Mouse (Mus musculus): ENCODE measurements around the gene Snx33.

Snx33 gene

DNA sequence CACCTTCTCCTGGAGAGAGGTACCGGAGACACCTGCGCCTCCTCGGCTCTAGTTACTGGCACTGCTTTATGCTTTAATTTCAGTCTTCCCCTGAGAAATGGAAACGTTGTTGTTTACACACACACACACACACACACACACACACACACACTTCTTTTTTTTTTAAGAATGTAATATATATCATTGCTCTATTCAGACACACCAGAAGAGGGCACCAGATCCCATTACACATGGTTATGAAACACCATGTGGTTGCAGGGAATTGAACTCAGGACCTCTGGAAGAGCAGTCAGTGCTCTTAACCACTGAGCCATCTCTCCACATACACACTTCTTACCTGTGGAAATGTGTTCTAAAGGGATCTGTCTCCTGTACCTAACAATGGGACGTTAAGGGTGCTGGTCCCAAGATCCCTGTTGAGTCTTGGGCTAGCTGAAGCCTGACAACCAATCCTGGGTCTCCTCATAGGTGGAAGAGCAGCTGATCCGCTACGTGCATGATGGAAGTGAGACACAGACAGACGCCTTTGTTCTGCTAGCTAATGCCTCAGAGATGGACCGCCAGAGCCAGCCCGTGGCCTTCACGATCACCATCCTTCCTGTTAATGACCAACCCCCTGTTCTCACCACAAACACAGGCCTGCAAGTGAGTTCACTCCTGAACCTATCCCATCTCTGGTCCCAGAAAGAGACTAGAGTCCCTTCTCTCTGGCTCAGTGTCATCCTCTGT is 37.5 kb downstream of the Snx33 start:
- no peak for DNase-seq (ENCODE audit: low spot score)

DNA sequence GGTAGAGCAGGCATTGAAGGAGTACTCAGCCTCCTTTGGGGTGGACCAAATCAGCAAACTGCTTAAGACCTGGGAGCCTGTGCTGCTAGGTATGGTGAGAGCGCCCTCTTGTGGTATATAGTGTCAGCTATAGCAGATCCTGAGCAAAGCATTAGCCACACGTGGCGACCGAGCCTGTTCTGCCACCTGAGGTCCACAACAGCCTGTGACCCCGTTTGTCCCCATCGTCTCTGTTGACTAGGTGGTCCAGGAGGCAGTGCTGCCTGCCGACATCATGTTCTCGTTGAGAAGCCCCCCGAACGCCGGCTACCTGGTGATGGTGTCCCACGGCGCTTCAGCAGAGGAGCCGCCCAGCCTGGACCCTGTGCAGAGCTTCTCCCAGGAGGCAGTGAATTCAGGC is 38.4 kb downstream of the Snx33 start:
- no peak for DNase-seq (ENCODE audit: low spot score)

DNA sequence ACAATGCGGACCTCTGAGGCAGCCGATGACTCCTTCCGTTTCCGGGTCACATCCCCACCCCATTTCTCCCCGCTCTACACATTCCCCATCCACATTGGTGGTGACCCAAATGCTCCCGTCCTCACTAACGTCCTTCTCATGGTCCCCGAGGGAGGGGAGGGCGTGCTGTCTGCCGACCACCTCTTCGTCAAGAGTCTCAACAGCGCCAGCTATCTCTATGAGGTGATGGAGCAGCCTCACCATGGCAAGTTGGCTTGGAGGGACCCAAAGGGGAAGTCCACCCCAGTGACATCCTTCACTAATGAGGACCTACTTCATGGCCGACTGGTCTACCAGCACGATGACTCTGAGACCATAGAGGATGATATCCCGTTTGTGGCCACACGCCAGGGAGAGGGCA is 40.6 kb downstream of the Snx33 start:
- no peak for DNase-seq (ENCODE audit: low spot score)

DNA sequence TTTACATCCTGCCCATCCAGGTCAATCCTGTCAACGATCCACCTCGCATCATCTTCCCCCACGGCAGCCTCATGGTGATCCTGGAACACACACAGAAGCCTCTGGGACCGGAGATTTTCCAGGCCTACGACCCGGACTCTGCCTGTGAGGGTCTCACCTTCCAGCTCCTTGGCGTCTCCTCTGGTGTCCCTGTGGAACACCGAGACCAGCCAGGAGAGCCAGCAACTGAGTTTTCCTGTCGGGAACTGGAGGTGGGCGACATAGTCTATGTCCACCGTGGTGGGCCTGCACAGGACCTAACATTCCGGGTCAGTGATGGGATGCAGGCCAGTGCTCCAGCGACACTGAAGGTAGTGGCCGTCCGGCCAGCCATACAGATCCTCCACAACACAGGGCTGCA is 41.6 kb downstream of the Snx33 start:
- DNase-seq (ENCODE audit: low spot score), result no peak

DNA sequence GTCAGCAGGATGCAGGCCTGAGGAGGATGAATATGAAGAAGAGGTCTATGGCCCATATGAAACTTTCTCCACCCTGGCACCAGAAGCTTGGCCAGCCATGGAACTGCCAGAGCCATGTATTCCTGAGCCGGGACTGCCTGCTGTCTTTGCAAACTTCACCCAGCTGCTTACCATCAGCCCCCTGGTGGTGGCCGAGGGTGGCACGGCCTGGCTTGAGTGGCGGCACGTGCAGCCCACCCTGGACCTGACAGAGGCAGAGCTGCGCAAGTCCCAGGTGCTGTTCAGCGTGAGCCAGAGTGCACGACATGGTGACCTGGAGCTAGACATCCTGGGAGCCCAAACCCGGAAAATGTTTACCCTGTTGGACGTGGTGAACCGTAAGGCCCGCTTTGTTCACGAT is 42.1 kb downstream of the Snx33 start:
- no peak for DNase-seq (ENCODE audit: low spot score)

DNA sequence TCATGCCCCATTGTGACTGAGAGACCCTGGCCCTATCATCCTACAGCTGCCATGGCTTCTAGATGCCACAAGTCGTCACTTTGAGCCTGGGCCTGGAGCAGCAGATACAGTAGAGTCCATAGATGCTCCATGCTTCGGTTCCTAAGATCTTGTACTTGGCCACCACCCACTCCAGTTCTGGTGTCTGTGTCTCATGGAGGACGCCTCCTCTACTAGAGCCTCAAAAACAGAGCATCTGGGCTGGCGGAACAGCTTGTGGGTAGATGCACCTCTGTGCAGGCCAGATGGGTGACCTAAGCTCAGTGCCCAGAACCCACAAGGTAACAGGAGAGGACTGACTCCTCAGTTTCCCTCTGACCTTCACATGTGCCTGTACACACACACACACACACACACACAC is 43.8 kb downstream of the Snx33 start:
- DNase-seq (ENCODE audit: low spot score), result no peak

DNA sequence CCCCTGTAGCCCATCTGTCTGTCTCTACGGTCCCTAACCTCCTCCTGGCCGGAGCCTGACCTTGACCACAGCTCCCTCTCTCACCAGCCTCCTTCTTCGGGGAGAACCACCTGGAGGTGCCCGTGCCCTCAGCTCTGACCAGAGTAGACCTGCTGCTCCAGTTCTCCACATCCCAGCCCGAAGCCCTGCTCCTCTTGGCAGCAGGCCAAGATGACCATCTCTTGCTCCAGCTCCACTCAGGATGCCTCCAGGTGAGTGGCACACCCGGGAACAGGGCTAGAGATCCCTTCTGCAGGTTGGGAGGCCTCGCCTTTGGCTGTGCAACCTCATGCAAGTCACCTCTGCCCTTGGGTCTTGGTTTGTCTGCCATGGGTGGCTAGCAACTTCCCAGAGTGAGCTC is 44.7 kb downstream of the Snx33 start:
- no peak for DNase-seq (ENCODE audit: low spot score)

DNA sequence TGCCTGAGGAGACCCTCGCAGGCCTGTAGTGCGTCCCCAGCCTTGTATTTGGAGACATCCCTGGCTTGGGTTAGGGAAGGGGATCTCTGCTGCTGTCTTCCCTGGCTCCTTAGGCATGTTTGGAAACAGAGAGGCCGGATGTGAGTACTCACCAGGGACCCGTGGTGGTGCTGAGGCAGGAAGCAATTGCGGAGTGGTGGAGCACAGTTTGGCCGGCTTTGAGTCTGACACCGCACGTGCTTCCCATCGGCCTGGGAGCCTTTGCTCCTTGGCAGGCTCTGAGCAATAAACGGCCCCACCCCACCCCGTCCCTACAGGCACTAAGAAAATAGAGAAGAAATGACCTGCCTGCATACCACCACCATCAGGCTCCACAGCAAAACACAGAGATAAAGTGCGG is 45.4 kb downstream of the Snx33 start:
- no peak for DNase-seq (ENCODE audit: low spot score)

DNA sequence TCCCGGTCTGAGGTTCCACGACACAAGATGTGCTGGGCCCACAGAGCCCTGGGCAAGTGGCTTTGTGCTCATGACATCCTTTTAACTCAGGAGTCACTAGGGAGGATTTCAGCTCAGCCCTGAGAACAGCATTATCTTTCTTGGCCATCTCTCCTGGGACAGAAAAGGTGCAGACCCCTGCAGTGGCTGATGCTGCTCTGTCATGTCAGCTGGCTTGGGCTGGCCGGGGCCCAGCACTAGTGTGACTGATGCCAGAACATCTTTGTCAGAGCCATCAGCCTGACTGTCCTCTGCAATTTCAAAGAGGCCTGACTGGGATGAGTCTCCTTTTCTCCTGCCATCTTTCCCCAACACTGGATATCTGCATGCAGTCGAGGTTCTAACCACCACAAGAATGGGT is 45.9 kb downstream of the Snx33 start:
- no peak for DNase-seq (ENCODE audit: low spot score)

DNA sequence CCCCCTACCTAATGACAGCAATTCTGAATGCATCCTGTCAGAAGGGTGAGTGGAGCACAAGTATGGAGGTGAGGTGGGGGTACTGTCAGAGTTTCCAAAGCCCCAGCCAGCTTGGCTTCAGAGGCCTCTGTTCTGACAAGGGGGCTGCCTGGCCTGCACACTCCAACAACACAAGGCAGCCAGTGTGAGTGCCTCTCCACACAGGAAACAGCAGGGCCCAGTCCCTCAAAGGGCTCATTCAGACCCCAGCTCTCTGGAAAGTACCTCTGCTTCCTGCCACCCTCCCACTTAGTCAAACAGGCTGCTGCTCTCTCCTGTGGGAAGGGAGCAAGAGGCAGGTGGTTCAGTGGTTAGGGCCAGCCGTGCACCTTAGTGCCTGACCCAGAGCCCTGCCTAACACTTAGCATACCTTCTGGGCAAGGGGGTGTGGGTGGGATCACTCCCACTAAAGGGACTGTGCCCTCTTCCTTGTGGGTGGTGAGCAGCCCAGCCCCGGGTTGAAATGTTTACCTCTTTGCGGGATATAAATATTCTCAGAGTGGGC is 46.6 kb downstream of the Snx33 start:
- no peak for DNase-seq (ENCODE audit: low spot score)

DNA sequence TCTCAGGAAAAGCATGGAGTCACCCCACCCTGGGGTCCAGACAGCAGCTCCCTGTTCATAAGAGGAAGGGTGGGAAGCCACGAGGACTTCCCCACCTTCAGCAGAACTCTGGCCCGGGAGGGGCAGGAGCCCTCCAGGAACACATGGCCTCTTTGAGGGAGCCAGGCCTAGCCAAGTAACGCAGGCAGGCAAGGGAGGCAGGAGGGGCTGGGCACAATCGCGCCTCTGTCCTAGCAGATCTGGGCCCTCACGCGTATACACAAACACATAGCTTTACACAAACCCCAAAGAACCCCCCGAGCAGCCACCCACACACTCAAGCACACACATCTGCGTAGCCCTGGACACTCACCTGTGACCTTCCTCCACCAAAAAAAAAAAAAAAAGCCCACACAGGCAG is 47.4 kb downstream of the Snx33 start:
- DNase-seq (ENCODE audit: low spot score), result no peak

DNA sequence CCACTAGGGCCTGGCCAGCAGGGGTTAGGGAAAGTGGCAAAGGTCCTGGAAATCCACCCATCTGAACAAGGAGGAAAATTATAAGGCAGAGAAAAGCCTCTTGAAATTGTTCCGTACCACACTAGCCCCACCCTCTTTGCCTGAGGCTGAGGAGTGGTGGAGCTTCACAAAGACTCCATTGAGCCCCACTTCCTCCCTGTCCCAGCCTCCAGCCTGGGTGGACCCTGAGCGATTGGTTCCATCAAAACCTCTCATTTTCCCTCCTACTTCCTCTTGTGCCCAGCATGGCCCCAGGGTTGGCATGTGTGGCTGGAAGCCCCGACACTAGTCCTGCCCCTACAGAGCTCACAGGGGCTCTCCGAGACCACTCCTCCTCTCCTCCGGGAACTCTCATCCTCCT is 50.9 kb downstream of the Snx33 start:
- DNase-seq (ENCODE audit: low spot score), result no peak

DNA sequence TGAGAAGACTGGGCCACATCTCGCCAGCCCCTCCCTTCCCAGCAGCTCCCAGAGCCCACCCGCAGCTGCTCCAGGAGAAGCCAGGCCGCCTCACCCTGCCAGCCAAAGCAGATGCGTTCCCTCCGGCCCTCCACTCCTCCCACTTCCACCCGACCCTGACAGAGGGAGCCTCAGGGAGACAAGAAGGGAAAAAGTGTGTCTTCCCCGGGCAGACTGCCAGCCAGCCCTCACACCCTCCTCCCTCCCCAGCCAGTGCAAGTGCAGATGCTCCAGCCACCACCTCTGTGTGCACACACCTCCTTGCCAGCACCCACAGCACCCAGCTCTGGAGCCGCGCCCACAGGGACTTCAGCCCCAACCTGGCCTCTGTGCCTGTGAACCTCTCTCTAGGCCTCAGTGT is 51.4 kb downstream of the Snx33 start:
- no peak for DNase-seq (ENCODE audit: low spot score)

DNA sequence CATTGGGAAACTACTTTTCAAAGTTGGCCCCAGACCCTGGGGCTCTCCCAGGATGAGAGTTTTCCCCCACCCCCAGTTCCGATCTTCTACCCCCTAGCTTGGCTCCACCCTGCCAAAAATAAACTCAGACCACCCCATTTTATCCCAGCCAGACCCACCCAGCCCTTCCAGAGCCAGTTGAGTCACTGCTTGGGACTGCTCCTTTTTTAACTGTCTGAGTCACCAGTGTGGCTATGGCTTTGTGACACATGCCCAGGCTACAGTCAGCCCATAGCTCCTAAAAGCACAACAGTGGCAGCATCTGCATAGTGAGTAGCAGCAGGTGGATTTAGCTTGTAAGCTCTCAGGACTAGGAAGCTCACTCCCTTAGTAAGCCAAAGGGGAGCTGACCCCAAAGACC is 55.1 kb downstream of the Snx33 start:
- no peak for DNase-seq (ENCODE audit: low spot score)

DNA sequence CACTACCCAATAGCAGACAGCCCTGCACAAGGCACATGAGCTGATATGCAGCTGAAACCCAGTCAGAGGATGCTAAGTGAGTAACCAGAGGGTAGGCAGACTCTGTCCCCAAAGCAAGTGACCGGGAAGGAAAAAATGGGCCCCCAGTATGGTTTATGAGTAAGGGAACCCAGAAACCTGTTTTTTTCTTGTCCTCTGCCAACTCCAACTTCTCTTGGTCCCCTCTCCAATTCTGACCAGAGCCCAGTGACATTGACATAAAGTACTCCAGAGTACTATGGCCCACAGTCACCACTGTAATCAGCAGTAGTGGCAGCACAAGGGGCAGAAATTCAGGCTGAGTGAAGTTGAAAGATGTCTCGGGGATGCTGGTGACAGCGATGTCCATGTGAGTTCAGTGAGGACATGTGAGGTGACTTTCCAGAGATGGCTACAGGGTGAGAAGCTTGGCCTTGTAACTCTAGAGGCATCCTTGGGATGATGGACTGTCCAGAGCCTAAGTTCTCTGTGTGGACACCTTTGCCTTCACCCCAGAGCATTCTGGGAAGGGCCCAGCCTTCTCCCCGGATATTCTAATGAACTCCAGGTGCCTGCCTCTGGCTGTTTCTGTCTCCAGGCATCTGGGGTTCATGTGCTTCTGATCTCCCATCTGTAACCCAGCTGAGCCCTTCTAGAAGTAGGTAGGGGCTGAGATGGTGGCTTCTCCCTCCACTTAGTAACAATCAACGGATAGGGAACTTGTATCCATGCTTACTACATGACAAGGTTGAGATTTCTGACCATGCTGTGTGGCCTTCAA is 55.9 kb downstream of the Snx33 start:
- no peak for DNase-seq (ENCODE audit: low spot score)

DNA sequence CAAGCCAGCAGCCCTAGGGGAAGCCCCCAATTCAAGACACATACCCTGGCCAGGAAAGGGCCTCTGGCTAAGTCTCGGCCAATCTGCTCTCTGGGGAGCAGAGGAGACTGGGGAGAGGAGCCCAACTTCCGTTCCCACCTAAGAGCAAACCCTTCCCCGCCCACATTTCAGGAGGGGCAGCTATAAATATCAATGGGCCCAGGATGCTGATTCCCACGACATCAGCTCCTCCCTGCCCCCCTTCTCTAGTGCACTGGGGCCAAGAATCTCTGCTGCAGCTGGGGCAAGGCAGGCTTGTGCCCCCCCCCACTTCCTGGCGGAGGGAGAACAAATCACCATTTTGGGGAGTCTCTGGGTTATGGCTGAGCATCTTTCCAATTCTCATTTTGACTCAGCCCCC is 57.0 kb downstream of the Snx33 start:
- no peak for DNase-seq (ENCODE audit: low spot score)

DNA sequence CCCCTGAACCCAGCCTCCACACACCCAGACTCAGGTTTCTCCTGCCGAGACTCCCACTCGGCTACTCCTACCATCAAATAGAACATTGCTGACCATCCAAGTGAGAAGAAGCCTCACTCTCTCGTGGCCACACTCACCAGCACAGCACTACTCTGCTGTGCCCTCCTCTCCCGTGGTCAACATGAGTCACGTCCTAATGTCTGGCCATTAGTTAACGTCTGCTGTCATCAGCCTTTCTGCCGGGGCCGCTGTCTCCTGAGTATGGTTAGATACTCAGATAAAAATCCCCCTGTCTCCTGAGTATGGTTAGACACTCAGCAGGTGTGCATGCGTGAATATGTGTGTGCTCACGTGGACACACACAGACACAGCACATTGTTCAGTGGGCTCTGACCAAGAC is 57.4 kb downstream of the Snx33 start:
- no peak for DNase-seq (ENCODE audit: low spot score)

DNA sequence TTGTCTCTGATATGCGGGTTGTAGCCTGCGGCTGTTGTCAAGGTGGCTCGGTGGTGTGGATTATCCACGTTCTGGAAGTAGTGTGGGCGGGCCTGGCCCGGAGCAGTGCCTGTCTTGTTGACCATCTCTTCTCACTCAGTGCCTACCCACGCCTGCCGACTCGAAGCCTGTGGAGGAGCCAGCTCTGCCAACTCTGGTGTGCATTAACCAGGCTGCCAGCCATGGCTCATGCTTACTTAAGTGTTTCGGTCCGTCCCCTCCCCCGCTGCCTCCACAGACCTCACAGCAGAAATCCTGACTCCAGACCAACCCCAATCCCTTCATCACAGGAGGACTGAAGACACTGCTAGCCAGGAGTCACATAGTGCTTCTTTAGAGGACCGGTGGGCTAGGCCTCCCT is 58.6 kb downstream of the Snx33 start:
- no peak for DNase-seq (ENCODE audit: low spot score)

DNA sequence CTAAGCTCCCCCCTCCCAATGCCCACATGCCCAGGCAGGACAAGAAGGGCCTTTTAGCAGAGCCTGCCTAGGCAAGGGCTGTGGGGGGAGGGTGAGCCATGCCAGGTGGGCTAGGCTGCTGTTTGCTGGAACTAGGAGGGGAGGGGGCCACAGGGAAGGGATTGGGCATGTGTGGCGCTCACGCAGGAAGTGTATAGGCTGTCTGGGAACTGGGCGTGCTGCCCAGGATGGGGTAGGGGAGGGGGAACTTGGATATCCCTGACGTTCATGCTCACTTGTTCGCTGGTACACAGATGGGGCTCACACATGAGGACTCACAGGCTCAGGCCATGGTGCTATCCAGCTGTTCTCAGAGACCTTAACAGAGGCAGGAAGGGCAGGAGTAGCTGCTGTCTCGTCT is 59.9 kb downstream of the Snx33 start:
- no peak for DNase-seq (ENCODE audit: low spot score)

All from urinary bladder, postnatal 10 days (tissue).